8 mouse cellular contexts compared by ENCODE assay signal in the genomic region with DNA sequence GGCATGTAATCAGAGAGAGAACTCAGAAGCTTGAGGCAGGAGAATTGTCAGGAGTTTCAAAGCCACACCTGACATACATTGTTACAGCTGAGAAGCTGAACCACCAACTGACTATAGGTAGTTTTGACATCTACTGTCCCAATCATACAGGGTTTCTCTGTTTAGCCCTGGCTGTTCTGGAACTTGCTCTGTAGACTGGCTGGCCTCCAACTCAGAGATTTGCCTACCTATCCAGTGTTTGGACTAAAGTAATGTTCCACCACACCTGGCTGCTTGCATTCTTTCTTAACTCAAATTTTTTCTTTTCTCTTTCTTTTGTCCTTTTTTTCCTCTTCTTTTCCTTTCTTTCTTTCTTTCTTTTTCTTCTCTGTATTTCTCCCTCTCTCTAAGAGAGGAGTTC. TPM values are rescaled to one million over a fixed set of nuclear protein-coding genes. Genes with fewer than 3 reads are reported as not detected.
DNase-seq lines count a peak whose midpoint lies in the region; ATAC-seq and TF ChIP-seq lines count a peak whose summit lies in the region.

No protein-coding gene starts in this region.

- peak overlapping the region; percentile 93 for H3K9ac ChIP-seq in heart, postnatal 0 days (replicated peaks; ENCODE audit: low read depth, low read length)
- H3K9ac ChIP-seq in limb, embryonic 15.5 days: peak overlapping the region; percentile 99
- H3K9ac ChIP-seq in stomach, embryonic 16.5 days (ENCODE audit: low read length): peak overlapping the region; percentile 98

- no peak for TF ChIP-seq CTCF in heart, postnatal 0 days (IDR thresholded peaks at IDR 0.05; ENCODE audit: low read depth)

- ATAC-seq in heart, postnatal 0 days (ENCODE audit: insufficient read depth, low read depth): no peak
- no peak for ATAC-seq in limb, embryonic 15.5 days (ENCODE audit: insufficient number of reproducible peaks, low FRiP score, low TSS enrichment, low read depth)
- no peak for ATAC-seq in stomach, embryonic 16.5 days (ENCODE audit: insufficient read depth, low FRiP score)

- DNase-seq in lung, postnatal 36 days: peak; percentile 13
- no peak for DNase-seq in lung, postnatal 10 days
- DNase-seq in heart, postnatal 0 days (ENCODE audit: low spot score): no peak
- no peak for DNase-seq in layer of hippocampus, postnatal 36 days
- no peak for DNase-seq in adrenal gland, postnatal 25 days
- no peak for DNase-seq in adipocyte (ENCODE audit: low spot score)

- peak overlapping the region; percentile 92 for H3K4me3 ChIP-seq in heart, postnatal 0 days (ENCODE audit: low read depth, low read length)
- peak overlapping the region; percentile 97 for H3K4me3 ChIP-seq in limb, embryonic 15.5 days
- peak overlapping the region; percentile 100 for H3K4me3 ChIP-seq in stomach, embryonic 16.5 days (replicated peaks; ENCODE audit: low read length)

- peak overlapping the region; percentile 95; the same call in 1 of the 2 replicates for H3K27ac ChIP-seq in heart, postnatal 0 days (ENCODE audit: low read depth)
- H3K27ac ChIP-seq in limb, embryonic 15.5 days: peak overlapping the region; percentile 94
- peak overlapping the region; percentile 82; the same call in 1 of the 2 replicates for H3K27ac ChIP-seq in stomach, embryonic 16.5 days (ENCODE audit: low read length)

- H3K9me3 ChIP-seq in heart, postnatal 0 days (replicated peaks; ENCODE audit: control insufficient read depth, low read length): no peaks in the 10 kb centered on the region
- no peaks in the 10 kb centered on the region for H3K9me3 ChIP-seq in limb, embryonic 15.5 days
- no peaks in the 10 kb centered on the region for H3K9me3 ChIP-seq in stomach, embryonic 16.5 days (replicated peaks; ENCODE audit: control insufficient read depth, low read length)

- peaks cover 16% of the 10 kb centered on the region for H3K4me1 ChIP-seq in heart, postnatal 0 days (ENCODE audit: control insufficient read depth, insufficient read depth)
- peaks cover 20% of the 10 kb centered on the region for H3K4me1 ChIP-seq in limb, embryonic 15.5 days
- H3K4me1 ChIP-seq in stomach, embryonic 16.5 days (ENCODE audit: control insufficient read depth, insufficient read depth, low read length): peaks cover 11% of the 10 kb centered on the region; the same call in 1 of the 2 replicates

- TF ChIP-seq EP300 in heart, postnatal 0 days (IDR thresholded peaks at IDR 0.05; ENCODE audit: low read depth): no peak

- peaks cover 13% of the 10 kb centered on the region; the same call in 1 of the 2 replicates for H3K36me3 ChIP-seq in heart, postnatal 0 days (replicated peaks; ENCODE audit: control insufficient read depth, insufficient read depth, low read length)
- peaks cover 11% of the 10 kb centered on the region for H3K36me3 ChIP-seq in limb, embryonic 15.5 days
- 0 out of 2 replicates have a peak, but pooled peaks cover 1% of the 10 kb centered on the region for H3K36me3 ChIP-seq in stomach, embryonic 16.5 days (ENCODE audit: control insufficient read depth, insufficient read depth, low read length)

- H3K4me2 ChIP-seq in heart, postnatal 0 days (ENCODE audit: low read depth, low read length): peak overlapping the region; percentile 83
- H3K4me2 ChIP-seq in limb, embryonic 15.5 days: peak overlapping the region; percentile 75
- H3K4me2 ChIP-seq in stomach, embryonic 16.5 days (ENCODE audit: low read depth, low read length): peak overlapping the region; percentile 73

- no peaks in the 10 kb centered on the region for H3K27me3 ChIP-seq in heart, postnatal 0 days (ENCODE audit: control insufficient read depth, insufficient read depth, low read length)
- no peaks in the 10 kb centered on the region for H3K27me3 ChIP-seq in limb, embryonic 15.5 days
- no peaks in the 10 kb centered on the region for H3K27me3 ChIP-seq in stomach, embryonic 16.5 days (ENCODE audit: control insufficient read depth, insufficient read depth, low read length)

RNA-seq across cellular contexts. Expression of gene Dvl3, which starts 0.8 kb away (rescaled TPM):
- total RNA-seq in heart, postnatal 0 days (2014; rRNA removed; ENCODE audit: low replicate concordance): 30.1 and 36.9 TPM in 2 replicates
- polyA plus RNA-seq in heart, postnatal 0 days (2015; fragmentation: Nextera tagmentation; extraction: Ambion mirVana): 10.0 and 11.4 TPM in 2 replicates
- polyA plus RNA-seq in limb, embryonic 15.5 days (2015; fragmentation: Nextera tagmentation; extraction: Ambion mirVana): 20.9 and 22.0 TPM in 2 replicates
- polyA plus RNA-seq in stomach, embryonic 16.5 days (2015; fragmentation: Nextera tagmentation; extraction: Ambion mirVana): 17.4 and 17.6 TPM in 2 replicates
- 10 to 100 TPM; 57.1 to 64.4 TPM for total RNA-seq in layer of hippocampus, postnatal 36 days (2021)
- total RNA-seq in adrenal gland, postnatal 25 days (2021): 43.9 and 46.2 TPM in 2 replicates

RNA-seq across cellular contexts. Expression of gene Eif2b5, which starts 17.4 kb away (rescaled TPM):
- 67.6 and 86.3 TPM in 2 replicates for total RNA-seq in heart, postnatal 0 days (2014; rRNA removed; ENCODE audit: low replicate concordance)
- 60.0 and 60.2 TPM in 2 replicates for polyA plus RNA-seq in heart, postnatal 0 days (2015; fragmentation: Nextera tagmentation; extraction: Ambion mirVana)
- 88.4 and 93.5 TPM in 2 replicates for polyA plus RNA-seq in limb, embryonic 15.5 days (2015; fragmentation: Nextera tagmentation; extraction: Ambion mirVana)
- polyA plus RNA-seq in stomach, embryonic 16.5 days (2015; fragmentation: Nextera tagmentation; extraction: Ambion mirVana): 93.0 and 94.7 TPM in 2 replicates
- 10 to 100 TPM; 49.7 to 50.1 TPM for total RNA-seq in layer of hippocampus, postnatal 36 days (2021)
- total RNA-seq in adrenal gland, postnatal 25 days (2021): 58.3 and 63.8 TPM in 2 replicates

RNA-seq across cellular contexts. Expression of gene Ap2m1, which starts 19.2 kb away (rescaled TPM):
- total RNA-seq in heart, postnatal 0 days (2014; rRNA removed; ENCODE audit: low replicate concordance): 327 and 429 TPM in 2 replicates
- 363 and 375 TPM in 2 replicates for polyA plus RNA-seq in heart, postnatal 0 days (2015; fragmentation: Nextera tagmentation; extraction: Ambion mirVana)
- polyA plus RNA-seq in limb, embryonic 15.5 days (2015; fragmentation: Nextera tagmentation; extraction: Ambion mirVana): 572 and 581 TPM in 2 replicates
- polyA plus RNA-seq in stomach, embryonic 16.5 days (2015; fragmentation: Nextera tagmentation; extraction: Ambion mirVana): 565 and 588 TPM in 2 replicates
- 100 to 1,000 TPM; 725 to 748 TPM for total RNA-seq in layer of hippocampus, postnatal 36 days (2021)
- total RNA-seq in adrenal gland, postnatal 25 days (2021): 291 and 310 TPM in 2 replicates

RNA-seq across cellular contexts. Expression of gene Abcf3, which starts 32.3 kb away (rescaled TPM):
- 47.1 and 76.5 TPM in 2 replicates for total RNA-seq in heart, postnatal 0 days (2014; rRNA removed; ENCODE audit: low replicate concordance)
- polyA plus RNA-seq in heart, postnatal 0 days (2015; fragmentation: Nextera tagmentation; extraction: Ambion mirVana): 42.2 and 44.3 TPM in 2 replicates
- 60.0 and 60.3 TPM in 2 replicates for polyA plus RNA-seq in limb, embryonic 15.5 days (2015; fragmentation: Nextera tagmentation; extraction: Ambion mirVana)
- polyA plus RNA-seq in stomach, embryonic 16.5 days (2015; fragmentation: Nextera tagmentation; extraction: Ambion mirVana): 55.0 and 63.1 TPM in 2 replicates
- total RNA-seq in layer of hippocampus, postnatal 36 days (2021): 100 to 1,000 TPM; 104 to 113 TPM
- total RNA-seq in adrenal gland, postnatal 25 days (2021): 87.3 and 101 TPM in 2 replicates
